Mouse (Mus musculus) olfactory bulb, adult 2 months (tissue): ENCODE measurements at regions not wholly inside any gene's neighbourhood (a gene's known extent, or its start where the extent isn't known, plus 50 kb on each side); places are given as distances from the start of the nearest gene placed in this dataset.

Experiments used
- H3K27ac ChIP-seq: fragments of 200-500 bp; 2 replicates; pipeline ENCODE4 v1.5.1; 2012; ENCODE audit warnings: low read depth, low read length; ENCODE audit not compliant: insufficient read depth
- H3K4me1 ChIP-seq: fragments of 200-500 bp; 2 replicates; pipeline ENCODE4 v1.6.1; 2012; ENCODE audit warnings: low read length; ENCODE audit not compliant: control insufficient read depth, insufficient read depth
- H3K4me3 ChIP-seq: fragments of 200-500 bp; 2 replicates; pipeline ENCODE4 v1.5.1; 2012; ENCODE audit warnings: mild to moderate bottlenecking, low read depth, low read length, moderate library complexity; ENCODE audit not compliant: insufficient read depth
- CTCF ChIP-seq: fragments of 200-500 bp; IDR thresholded peaks from 2 replicates; pipeline ENCODE4 v1.5.1; 2012; ENCODE audit warnings: low read depth, mild to moderate bottlenecking, low read length, moderate library complexity; ENCODE audit not compliant: insufficient read depth
- POLR2A ChIP-seq: fragments of 200-500 bp; IDR thresholded peaks from 2 replicates; pipeline ENCODE4 v1.6.1; 2012; ENCODE audit warnings: mild to moderate bottlenecking, low read depth, low read length, moderate library complexity; ENCODE audit not compliant: insufficient read depth
- WGBS: fragments of 180-500 bp; shearing (Covaris S2); methylation state at CpG from one replicate; pipeline ENCODE4 v1.1.7; 2018; 5-methylcytosine and 5-hydroxymethylcytosine counted together

GRCm38 (mm10) chr8:103475816-103476797, 625.3 kb upstream of the Cdh5 start:
- 72% methylated on average over 12 of the region's 12 CpGs for whole genome bisulfite sequencing
- H3K4me1 ChIP-seq = no peaks in the 10 kb centered on the region
- TF ChIP-seq POLR2A (no peak), CTCF (no peak)
- H3K27ac ChIP-seq = no peak overlapping the region
- no peak overlapping the region for H3K4me3 ChIP-seq

- H3K4me3 ChIP-seq = no peak overlapping the region
- no peak overlapping the region for H3K27ac ChIP-seq
- 85% methylated on average over 6 of the region's 6 CpGs for WGBS
- no peak for TF ChIP-seq CTCF
- TF ChIP-seq POLR2A = no peak
- H3K4me1 ChIP-seq = no peaks in the 10 kb centered on the region
These were observed 619.2 kb upstream of the Cdh5 start for GRCm38 (mm10) chr8:103482033-103482720.

DNA sequence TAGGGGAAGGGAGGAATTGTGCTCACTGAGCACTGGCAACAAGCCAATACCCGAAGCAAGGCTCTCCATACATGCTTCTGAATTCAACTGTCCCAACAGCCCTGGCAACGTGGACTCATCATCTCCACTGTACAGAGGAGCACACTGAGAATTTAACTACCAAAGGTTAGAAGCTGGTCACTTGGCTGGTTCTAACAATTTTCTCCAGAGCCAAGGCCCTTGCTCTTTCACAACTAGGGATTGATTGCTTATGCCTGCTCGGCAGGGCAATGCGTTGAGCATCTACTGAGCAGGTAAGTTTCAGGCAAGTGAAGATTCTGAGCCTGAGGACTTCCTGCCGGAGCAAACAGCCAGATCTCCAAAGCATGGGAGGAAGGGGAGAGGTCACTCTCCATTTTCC, 616.0 kb upstream of the Cdh5 start:
- H3K27ac ChIP-seq = no peak overlapping the region
- no peak overlapping the region for H3K4me3 ChIP-seq
- TF ChIP-seq POLR2A (no peak), CTCF (no peak)
- WGBS = 81% methylated on average over 5 of the region's 5 CpGs
- no peaks in the 10 kb centered on the region for H3K4me1 ChIP-seq

GRCm38 (mm10) chr8:103489411-103489810, 612.0 kb upstream of the Cdh5 start:
- TF ChIP-seq CTCF = no peak
- no peak for TF ChIP-seq POLR2A
- no peak overlapping the region for H3K4me3 ChIP-seq
- H3K27ac ChIP-seq = no peak overlapping the region
- WGBS = 90% methylated on average over 3 of the region's 3 CpGs
- no peaks in the 10 kb centered on the region for H3K4me1 ChIP-seq

GRCm38 (mm10) chr8:103492914-103493517, 608.4 kb upstream of the Cdh5 start:
- Histone ChIP-seq H3K4me1 (no peaks in the 10 kb centered on the region), H3K4me3 (no peak overlapping the region), H3K27ac (no peak overlapping the region)
- TF ChIP-seq POLR2A = no peak
- TF ChIP-seq CTCF = no peak
- 76% methylated on average over 7 of the region's 7 CpGs for WGBS

DNA sequence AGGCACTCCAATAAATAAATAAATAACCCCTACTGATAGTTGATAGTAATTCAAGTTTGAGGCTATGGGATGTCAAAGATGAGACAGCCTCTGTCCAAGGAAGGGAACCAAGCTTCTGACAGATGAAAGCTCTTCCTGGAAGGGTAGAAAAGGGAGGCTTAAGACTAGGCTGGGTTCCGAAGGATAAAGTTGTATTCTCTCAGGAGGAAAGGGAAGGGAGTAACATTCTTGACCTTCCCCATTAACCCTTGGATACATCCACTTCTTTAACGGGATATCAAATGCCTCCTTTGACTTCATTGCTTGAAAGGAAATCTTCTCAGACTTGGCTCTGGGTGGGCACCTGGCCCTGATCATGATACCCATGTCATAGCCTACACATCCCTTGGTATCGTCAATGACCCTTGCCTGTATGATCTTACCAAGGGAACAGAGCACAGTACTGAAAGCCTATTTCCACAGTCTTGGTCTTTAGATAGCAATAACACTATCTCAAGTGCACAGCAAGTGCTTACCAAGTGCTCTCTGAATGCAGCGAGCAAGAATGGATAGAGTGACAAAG, 607.4 kb upstream of the Cdh5 start:
- TF ChIP-seq CTCF (no peak), POLR2A (no peak)
- no peak overlapping the region for H3K4me3 ChIP-seq
- 96% methylated on average over 4 of the region's 4 CpGs for WGBS
- no peaks in the 10 kb centered on the region for H3K4me1 ChIP-seq
- no peak overlapping the region for H3K27ac ChIP-seq

DNA sequence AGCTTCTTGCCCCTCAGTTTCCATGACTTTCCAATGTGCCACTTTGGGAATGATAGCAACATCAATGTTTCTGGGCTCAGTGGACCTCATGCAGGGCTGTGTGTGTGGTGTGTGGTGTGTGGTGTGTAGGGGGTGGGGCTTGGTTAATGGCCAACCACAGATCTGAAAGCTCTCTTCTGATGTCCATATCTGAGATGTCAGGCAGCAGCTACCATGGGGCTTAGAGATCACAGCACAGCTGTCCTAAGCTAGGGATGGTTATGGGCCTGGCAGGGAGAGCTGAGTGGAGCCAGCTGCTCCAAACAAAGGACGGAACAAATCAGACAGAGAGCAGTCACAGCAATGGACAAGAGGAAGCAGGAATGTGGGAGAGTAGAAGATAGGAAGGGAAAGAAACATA, 606.8 kb upstream of the Cdh5 start:
- TF ChIP-seq POLR2A = no peak
- no peak overlapping the region for H3K27ac ChIP-seq
- no peaks in the 10 kb centered on the region for H3K4me1 ChIP-seq
- no peak overlapping the region for H3K4me3 ChIP-seq
- 88% methylated on average over 1 of the region's 1 CpGs for WGBS

DNA sequence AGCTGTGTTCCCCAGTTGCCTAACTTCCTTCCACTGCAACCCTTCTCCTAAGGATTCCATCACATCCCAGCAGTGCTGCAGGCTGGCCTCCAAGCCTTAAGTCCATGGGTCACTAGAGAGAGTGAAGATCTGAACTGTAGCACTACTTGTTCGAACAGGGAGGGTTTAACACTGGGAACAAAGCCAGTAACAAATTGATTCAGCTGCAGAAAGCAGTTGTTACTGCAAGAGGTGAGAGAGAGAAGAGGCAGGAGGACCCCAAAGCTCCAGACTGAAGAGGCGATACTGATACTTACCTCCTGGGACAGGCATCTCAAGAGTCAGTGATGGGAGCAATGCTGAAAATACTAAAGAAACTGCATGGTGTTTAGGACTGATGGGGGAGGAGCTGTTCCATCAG, 600.1 kb upstream of the Cdh5 start:
- Histone ChIP-seq H3K4me1 (no peaks in the 10 kb centered on the region), H3K27ac (no peak overlapping the region), H3K4me3 (no peak overlapping the region)
- TF ChIP-seq CTCF = no peak
- TF ChIP-seq POLR2A = no peak
- WGBS = 65% methylated on average over 2 of the region's 2 CpGs
